Mouse (Mus musculus): Measurements from ENCODE around the gene Lingo1. TPM values are rescaled to one million over a fixed set of nuclear protein-coding genes. Genes with fewer than 3 reads are reported as not detected.
A peak's percentile ranks its signal among the peaks of the same experiment; 100 is the strongest.

Lingo1 gene
- total RNA-seq, 2 experiments from 2014 or later: 0.35 to 0.41 TPM

DNA sequence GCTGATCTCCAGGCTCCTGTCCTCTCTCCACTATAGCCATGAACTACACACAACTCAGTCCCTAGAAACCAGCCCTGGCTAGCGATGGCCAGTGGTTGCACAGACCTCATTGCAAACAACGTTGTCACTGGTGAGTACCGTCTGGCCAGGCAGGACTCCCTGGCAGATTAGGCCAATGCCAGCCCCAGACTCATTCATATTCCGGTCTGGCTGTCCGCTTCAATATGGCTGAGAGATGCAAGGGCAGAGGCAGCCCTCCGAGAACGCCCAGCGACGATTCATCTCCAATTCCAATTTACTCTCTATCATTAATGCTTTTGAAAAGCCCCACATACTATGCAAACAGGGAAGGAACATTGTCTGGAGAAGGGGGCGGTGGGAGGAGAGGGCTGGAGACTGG, 11.7 kb downstream of the Lingo1 start:
- intact Hi-C loops (cut with DNase I): no loop called here
- no peak for DNase-seq

GRCm38 (mm10) chr9:56776881-56777801, 19.1 kb downstream of the Lingo1 start:
- no peak for DNase-seq
- intact Hi-C loops (cut with DNase I): no loop called here

GRCm38 (mm10) chr9:56775161-56775934, 20.9 kb downstream of the Lingo1 start:
- intact Hi-C loops (cut with DNase I): no loop called here
- DNase-seq: no peak

GRCm38 (mm10) chr9:56774231-56774630, 22.0 kb downstream of the Lingo1 start:
- intact Hi-C loops (cut with DNase I): loop anchor here (5.0 kb wide), 1 partner anchor 137 kb away; no protein-coding TSS in a partner anchor
- DNase-seq: peak; percentile 43 to 45

GRCm38 (mm10) chr9:56773666-56774065, 22.6 kb downstream of the Lingo1 start:
- no peak for DNase-seq
- intact Hi-C loops (cut with DNase I): loop anchor here (2.0 to 5.0 kb wide), 2 partner anchors 47 to 136 kb away; no protein-coding TSS in a partner anchor

DNA sequence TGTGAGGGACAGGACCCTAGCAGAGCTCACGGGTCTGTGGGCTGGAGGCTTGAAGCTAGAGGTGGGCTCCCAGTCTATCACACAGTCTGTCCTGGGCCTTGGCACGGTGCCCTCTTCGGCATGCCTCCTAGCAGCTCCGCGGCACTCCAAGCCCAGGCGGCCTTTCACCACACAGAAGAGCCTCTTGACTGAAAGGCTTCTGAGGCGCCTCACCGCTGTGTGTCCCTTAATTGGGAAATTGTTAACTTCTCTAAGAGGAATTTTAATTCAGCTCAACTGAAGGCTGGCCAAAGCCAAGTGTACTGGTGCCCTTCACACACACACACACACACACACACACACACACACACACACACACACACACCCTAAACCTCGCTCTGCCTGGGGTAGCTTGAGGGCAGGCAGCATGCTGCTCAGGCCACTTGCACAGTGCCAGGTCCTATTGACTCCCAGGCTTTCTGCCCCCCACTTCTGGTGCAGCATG, 28.6 kb downstream of the Lingo1 start:
- no peak for DNase-seq
- intact Hi-C loops (cut with DNase I): no loop called here

DNA sequence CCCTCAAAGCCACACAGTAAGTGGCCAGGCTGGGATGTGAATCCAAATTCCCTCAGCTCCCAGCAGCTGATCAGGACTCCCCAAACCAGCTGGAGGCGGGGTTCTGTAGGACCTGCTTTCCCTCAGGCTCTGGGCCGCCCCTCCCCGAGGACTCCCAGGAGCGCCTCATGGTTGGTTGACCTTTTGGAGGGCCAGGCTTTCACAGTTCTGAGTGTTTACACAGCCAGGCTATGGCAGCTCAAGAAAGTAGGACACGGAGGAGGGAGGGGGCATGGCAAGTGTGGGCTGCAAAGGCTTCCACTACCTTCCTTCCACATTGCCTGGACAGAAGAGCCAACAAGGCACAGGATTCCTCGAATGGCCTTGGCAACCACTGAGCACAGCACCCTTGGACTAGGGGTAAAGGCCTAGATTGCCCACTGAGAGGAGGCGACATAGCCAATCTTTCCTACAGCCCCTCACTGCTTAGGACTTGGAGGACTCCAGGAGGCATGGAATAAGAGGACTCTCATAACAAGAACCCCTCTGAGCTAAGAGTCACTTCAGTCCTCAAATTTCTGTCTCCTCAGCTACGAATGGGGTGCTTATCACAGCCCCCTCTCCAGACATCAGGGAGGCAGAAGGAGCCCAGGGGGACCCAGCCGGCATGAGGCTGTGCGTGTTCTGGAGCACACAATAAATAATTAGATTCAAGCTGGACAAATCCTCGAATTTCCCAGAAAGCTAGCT, 29.5 kb downstream of the Lingo1 start:
- intact Hi-C loops (cut with DNase I): no loop called here
- no peak for DNase-seq

GRCm38 (mm10) chr9:56762106-56762562, 34.1 kb downstream of the Lingo1 start:
- intact Hi-C loops (cut with DNase I): no loop called here

GRCm38 (mm10) chr9:56757791-56758190, 38.5 kb downstream of the Lingo1 start:
- intact Hi-C loops (cut with DNase I): no loop called here
- no peak for DNase-seq

More at GRCm38 (mm10) chr9:56762106-56762562, 34.1 kb downstream of the Lingo1 start:
- DNase-seq: no peak

GRCm38 (mm10) chr9:56755119-56755518, 41.1 kb downstream of the Lingo1 start:
- intact Hi-C loops (cut with DNase I): no loop called here
- DNase-seq: no peak

DNA sequence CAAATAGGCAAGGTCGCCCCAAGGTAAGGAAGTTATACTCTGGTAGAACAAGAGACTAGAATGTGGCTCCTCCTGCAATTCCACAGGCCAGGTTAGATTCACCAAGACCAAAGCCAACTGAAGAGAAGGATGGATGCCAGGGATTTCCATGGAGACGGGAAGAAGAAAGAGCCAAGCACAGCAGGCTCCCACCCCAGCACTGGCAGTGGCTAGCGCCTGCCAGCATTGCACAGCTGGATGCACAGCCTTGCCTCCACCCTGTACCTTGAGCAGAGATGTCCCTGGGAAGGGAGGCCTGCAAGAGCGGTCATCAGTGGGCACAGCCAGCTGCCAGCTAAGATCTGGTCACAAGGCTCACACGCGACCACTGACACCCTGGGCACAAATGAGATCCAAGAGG, 42.9 kb downstream of the Lingo1 start:
- DNase-seq: no peak
- intact Hi-C loops (cut with DNase I): no loop called here

- DNase-seq: no peak
- intact Hi-C loops (cut with DNase I): no loop called here
Measured at GRCm38 (mm10) chr9:56748056-56748455, 48.2 kb downstream of the Lingo1 start.

GRCm38 (mm10) chr9:56746926-56747294, 49.4 kb downstream of the Lingo1 start:
- intact Hi-C loops (cut with DNase I): no loop called here
- DNase-seq: no peak

GRCm38 (mm10) chr9:56746195-56746925, 49.9 kb downstream of the Lingo1 start:
- DNase-seq: no peak
- intact Hi-C loops (cut with DNase I): no loop called here

GRCm38 (mm10) chr9:56744369-56744768, 51.9 kb downstream of the Lingo1 start:
- intact Hi-C loops (cut with DNase I): no loop called here
- no peak for DNase-seq

DNA sequence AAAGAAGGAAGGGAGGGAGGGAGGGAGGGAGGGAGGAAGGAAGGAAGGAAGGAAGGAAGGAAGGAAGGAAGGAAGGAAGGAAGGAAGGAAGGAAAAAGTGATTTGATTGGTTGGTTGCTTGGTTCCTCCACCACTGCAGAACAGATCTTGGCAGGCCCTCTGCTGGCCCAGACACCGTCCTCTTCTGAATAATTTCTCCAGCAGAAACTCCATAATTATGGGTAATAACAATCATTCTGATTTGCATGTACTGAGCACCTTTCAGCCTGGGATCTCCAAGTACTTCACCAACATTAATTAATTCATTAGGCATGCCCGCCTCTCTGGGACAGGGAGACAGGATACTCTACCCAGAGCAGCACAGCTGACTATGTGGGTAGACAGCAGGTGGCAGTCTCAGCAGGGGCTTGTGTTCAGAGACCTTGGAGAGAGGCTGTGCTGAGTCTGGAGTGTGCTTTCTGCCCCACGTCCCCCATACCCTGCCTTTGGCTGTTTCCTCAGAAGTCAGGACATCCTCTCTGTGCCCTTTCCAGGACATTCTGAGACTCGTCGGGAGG, 57.0 kb downstream of the Lingo1 start:
- DNase-seq: no peak
- intact Hi-C loops (cut with DNase I): no loop called here

DNA sequence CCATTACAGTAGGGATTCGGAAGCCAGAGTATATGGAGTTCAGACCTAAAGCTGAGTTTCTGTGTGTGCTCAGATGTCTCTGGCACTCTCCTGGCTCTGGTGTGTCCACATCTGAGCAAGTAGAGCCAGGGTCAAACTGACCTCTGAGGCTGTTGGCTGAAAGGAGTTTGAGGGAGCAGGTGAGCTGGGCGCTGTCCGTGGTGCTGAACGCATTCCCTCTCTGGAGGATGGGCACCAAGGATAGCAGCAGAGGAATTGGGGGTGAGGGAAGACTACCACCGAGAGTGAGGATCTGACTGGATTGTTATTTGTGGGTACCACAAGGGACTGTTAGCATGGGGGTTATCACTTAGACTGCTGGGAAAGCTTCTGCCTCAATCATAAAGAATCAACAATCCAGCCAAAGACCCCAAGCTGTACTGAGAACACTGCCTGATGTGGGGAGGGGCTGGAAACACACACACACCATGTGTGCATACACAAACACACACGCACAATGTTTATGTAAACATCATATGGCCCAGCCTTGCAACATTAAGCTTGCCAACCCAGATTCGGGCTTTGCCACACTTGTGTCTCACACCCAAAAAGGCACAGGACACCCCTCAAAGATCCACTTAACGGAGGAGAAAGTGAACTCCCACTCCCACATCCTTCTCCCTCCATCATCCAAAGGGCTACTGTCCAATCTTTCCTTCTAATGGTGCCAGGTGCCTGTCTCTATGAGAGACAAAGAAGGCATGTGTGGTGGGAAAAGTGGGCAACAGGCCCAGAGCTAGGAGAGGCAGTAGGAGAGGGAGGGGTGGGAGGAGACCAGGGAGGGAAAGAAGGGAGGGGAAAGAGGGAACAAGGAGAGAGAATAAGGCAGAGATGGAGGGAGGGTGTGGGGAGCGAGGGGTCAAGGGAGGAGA, 57.8 kb downstream of the Lingo1 start:
- peak; percentile 28 to 42 for DNase-seq
- intact Hi-C loops (cut with DNase I): no loop called here

DNA sequence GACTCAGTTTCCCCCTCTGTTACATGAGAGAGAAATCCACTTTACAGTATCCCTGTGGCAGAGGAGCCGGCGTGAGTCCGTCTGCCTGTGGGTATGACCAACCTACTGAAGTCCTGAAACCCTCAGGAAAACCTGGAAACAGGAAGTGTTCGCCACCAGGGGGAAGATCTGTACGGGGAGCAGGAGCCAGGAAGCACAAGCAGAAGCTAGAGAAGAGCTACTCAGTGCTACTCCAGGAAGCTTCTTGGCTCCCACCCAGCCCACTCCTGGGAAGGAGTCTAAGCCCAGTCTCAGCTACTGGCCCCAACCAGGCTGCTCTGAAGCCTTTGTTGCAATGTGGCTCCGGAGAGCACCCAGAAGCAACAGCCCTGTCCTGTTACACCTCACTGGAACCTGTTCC, 61.9 kb downstream of the Lingo1 start:
- intact Hi-C loops (cut with DNase I): no loop called here
- DNase-seq: no peak

Data from gastrocnemius, postnatal 36 days (tissue).